Mouse (Mus musculus) gastrocnemius, postnatal 10 days (tissue): Measurements from ENCODE around the gene Pcp4l1. TPM values are rescaled to one million over a fixed set of nuclear protein-coding genes. Genes with fewer than 3 reads are reported as not detected.
"Not testable (repeated sequence)": the region's sequence is repeated elsewhere in the genome, so short reads cannot be mapped to it uniquely, and the experiment has no call there.

Source experiments
- DNase-seq: peaks from one replicate; pipeline ENCODE4 v3.0.0; 2021; ENCODE audit warnings: mixed read lengths
- total RNA-seq, 2 experiments: library from RNA; stranded (reverse); gene quantifications; 2 replicates each; pipeline ENCODE4 v1.2.3; 2021

The Pcp4l1 gene
- total RNA-seq, 2 experiments from 2014 or later = 11.6 to 11.8 TPM

DNA sequence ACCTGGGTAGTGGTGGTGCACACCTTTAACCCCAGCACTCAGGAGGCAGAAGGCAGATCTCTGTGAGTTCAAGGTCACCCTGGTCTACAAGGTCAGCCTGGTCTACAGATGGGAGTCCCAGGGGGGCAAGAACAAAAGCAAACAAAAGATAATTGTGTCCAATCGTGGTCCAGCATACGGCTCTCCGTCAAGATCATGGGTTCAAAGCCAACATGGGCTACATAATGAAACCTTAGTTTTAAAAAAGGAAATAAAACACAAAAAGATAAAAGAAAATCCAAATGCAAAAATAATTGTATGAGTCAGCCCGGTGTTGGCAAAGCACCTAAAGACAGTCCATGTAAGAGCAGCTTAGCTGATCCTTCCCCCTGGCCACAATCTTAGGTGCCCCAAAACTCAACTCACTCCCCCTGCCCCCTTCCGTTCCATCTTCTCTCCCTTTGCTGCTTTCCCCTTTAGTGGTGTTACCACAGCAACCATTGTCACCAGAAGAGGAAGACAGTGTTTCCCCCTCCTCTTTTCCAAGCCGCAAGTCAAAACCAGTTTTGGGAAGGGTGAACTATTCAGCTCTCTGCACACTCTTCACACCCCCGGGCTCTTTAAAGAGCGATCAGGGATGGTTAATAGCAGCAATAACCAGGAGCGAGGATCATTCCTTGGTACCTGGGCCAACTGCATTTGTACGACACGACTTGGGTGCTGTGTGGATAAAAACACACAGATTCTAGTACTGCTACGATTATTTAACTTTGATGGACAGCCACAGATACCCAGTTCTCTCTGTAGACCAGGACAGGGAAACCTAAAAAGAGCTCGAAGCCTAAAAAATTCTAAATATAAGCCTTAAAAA is 8.0 kb downstream of the Pcp4l1 start:
- no peak for DNase-seq

DNA sequence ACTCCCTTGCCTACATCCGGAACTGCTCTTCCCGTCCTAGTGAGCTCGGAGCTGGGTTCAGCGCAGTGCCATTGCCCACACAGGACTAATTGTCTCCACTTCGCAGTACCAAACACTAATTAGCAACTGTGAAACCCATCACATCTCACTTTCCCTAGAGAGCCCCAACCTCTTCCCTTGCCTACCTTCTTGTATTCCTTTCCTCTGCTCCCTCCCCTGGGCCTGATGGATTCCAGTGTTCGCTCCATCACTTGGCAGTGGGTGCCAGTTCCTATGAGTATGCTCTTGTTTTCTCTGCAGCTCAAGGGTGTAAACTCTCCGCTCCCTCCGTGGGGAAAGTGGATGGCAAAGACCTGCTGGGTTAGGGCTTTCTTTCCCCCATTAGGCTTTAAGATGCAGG is 10.4 kb downstream of the Pcp4l1 start:
- no peak for DNase-seq

- DNase-seq = no peak
Observed at GRCm38 (mm10) chr1:171184314-171184713, 11.8 kb downstream of the Pcp4l1 start.

DNA sequence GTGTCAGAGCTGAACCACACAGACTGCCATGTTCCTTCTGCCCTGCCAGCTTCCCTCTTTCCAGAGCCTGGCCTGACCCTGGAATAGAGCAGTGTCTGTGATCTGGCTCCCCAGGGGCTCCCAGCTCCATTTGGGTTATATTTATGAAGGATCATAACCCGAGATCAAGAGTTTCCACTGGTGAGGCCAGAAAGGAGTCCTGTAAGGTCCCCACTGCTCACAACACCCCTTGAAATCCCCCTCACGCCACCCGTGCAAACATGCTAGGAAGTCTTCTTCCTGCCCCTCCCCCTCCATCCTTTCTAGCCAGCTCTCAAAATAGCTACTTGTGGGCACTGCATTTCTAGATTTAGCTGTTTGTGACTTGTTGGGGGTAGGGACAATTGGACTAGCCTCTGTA is 12.4 kb downstream of the Pcp4l1 start:
- no peak for DNase-seq

- DNase-seq = no peak
Observed at GRCm38 (mm10) chr1:171183025-171183424, 13.0 kb downstream of the Pcp4l1 start.

- no peak for DNase-seq
Observed at GRCm38 (mm10) chr1:171179487-171180171, 16.4 kb downstream of the Pcp4l1 start.

DNA sequence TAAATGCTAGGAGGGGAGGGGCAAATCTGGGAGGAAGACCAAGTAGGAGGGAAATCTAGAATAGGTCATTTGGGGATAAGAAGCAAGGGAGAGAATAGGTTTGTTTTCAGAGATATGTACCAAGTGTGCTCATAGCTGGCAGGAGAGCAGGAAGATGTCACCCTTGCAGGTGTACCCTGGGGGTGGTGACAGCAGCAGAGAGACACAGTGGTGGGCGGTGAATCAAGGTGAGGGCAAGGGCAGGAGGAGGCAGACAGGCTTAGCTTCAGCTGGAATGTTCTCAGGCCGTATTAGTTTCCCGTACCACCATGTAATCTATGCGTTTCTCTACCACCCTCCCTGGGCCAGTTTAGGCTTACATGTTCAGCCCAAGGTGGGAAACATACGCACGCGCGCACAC is 23.3 kb downstream of the Pcp4l1 start:
- DNase-seq = no peak

DNA sequence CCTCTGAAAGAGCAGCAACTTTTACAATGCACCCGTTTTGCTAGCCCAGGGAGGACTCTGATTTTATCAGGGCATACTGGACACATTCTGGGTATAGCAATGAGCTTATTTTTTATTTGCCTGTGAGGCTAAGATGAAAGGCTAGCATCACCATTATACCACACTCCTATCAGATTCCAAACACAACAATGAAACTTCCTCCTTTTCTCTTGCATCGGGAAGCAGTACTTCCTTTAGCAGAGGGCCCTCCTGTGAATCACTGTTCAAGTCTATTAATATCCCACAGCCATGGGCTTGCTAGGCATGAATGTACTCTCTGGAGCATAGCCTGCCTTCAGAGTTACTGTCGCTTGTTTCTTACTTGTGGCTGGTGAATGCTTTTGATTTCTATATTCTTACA is 24.9 kb downstream of the Pcp4l1 start:
- no peak for DNase-seq

DNA sequence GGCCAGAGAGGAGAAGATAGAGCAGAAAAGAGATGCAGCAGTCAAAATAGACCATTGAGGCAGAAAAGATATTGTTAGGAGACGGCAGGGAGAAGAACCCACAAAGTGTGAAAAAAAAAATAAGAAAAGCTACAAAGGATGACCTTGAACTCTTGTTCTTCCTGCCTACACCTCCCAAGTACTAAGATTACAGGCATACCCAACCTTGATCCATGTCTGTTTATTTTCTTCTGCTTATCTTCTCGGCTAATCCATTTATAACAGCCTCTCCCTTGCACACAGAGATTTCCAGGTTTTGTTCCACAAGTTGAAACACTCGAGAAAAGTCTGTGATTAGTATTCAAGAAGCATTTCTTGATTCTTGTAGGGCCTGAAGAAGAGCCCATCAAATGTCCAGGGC is 26.2 kb downstream of the Pcp4l1 start:
- no peak for DNase-seq

- no peak for DNase-seq
Observed at GRCm38 (mm10) chr1:171168906-171169305, 27.2 kb downstream of the Pcp4l1 start.

GRCm38 (mm10) chr1:171165629-171166345 is 30.3 kb downstream of the Pcp4l1 start:
- DNase-seq = no peak

DNA sequence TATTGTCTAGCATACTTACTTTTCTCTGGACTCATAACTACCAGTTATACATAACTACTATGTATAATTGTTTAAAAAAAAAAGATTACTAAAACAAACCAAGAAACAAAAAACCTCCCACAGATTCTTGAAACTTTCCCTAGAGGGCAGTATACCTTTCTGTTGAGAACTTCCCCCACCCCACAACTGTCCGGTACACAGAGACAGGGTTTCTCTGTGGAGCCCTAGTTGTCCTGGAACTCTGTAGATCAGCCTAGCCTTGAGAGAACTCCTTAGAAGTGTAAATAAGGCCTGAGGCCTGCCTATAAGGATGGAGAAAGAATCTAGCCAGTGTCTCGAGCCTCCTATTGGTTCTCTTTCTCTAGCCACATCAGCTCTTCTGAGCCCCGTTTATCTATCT is 31.8 kb downstream of the Pcp4l1 start:
- no peak for DNase-seq

GRCm38 (mm10) chr1:171162526-171162925 is 33.5 kb downstream of the Pcp4l1 start:
- no peak for DNase-seq

DNA sequence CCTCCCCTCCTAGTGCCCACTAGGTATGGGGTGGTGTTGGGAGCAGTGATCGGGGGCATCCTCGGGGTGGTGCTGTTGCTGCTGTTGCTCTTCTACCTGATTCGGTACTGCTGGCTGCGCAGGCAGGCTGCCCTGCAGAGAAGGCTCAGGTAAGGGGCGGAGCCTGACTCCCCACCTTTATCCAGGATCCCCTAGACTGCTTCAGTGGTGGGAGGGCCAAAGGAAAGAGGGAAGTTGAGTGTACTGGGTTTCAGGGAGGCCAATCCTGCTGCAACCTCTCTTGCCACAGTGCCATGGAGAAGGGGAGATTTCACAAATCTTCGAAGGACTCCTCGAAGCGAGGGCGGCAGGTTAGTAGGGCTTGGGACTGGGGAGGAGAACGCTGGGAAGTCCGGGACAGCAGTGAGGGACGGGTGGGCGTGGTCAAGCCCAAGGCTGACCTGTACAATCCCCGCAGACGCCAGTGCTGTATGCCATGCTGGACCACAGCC is 36.5 kb downstream of the Pcp4l1 start:
- no peak for DNase-seq

GRCm38 (mm10) chr1:171157965-171158364 is 38.1 kb downstream of the Pcp4l1 start:
- no peak for DNase-seq

GRCm38 (mm10) chr1:171156644-171157043 is 39.4 kb downstream of the Pcp4l1 start:
- DNase-seq = no peak

- DNase-seq = no peak
Observed at GRCm38 (mm10) chr1:171151966-171152365, 44.1 kb downstream of the Pcp4l1 start.

DNA sequence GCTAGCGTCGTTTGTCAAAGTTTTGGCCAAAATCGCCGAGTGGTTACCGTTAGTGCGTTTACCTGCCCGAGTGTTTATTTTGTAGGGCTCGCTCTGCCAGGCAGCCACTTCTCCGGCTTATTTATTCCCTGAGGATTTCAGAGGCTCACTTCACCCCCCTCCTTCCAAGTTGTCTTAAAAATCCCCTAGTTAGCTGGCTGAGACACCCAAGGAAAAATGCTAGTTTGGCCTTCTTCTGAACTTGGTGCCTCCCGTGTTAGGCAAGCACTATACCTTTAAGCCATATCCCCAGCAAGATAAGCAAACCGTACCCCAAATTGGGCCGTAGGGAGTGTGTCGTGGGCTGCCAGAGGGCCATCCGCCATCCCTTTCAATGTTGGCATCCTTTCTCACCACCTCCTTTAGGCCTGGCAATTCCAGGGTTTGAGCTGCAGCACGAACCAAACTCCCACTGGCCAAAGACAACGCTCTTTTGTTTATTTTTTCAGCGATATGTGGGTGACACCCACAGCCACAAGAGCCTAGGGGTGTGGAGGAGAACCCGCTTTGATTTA is 45.2 kb downstream of the Pcp4l1 start:
- no peak for DNase-seq

DNA sequence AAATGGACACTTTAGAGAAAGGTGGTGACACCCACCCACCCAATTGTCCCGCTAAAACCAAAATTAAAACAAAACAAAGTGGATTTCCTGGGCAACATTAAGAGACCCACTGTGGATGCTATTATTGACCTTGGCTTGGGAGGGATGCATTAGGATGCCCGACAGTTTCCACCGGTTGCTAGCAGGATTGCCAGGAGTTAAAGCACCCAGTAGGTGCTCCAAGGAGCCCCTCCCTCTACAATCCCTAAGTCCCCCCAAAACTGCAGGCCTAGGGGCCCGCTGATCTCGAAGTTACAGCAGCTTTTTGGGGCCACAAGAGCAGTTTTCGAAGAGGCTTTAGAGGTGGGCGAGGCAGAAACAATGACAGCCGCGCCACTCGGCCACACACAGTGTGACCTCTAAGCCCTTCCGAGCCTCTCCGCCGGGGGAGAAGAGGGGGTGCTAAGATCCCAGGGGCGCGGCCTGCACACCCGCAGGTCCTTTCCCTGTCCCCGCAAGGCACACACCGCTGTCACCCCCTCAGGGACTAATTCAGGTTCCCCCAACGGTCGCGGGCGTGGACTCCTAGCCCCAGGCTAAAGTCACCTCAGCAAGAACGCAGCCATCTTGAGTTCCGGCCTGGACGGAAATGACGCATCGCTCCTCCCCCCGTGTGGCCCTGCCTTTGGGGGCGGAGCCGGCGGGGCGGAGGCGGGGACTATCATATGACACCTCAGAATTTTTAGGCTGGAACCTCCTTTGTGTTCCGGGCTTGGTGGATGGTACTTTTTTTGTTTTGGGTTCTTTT is 45.9 kb downstream of the Pcp4l1 start, which contains the start of the genes Sdhc and Mpz:
TSS of gene Sdhc (minus strand) at position 630 of the 787 bp plus-strand sequence.
TSS of gene Mpz (plus strand) at position 738 of the 787 bp plus-strand sequence.
- DNase-seq = peak; percentile 94

DNA sequence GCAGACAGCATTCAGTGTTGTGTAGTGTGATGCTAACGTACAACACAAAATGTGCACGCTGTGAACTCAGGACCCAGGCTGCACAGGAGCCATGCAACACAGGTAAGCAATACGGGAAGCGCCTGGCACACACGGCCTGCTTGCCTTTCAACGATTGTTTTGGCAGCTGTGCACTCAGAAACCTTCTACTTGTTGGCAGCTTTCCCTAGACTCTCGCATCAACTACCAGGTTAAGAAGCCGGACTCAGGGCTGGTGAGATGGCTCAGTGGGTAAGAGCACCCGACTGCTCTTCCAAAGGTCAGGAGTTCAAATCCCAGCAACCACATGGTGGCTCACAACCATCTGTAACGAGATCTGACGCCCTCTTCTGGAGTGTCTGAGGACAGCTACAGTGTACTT is 53.1 kb downstream of the Pcp4l1 start:
- DNase-seq = not testable (repeated sequence)

DNA sequence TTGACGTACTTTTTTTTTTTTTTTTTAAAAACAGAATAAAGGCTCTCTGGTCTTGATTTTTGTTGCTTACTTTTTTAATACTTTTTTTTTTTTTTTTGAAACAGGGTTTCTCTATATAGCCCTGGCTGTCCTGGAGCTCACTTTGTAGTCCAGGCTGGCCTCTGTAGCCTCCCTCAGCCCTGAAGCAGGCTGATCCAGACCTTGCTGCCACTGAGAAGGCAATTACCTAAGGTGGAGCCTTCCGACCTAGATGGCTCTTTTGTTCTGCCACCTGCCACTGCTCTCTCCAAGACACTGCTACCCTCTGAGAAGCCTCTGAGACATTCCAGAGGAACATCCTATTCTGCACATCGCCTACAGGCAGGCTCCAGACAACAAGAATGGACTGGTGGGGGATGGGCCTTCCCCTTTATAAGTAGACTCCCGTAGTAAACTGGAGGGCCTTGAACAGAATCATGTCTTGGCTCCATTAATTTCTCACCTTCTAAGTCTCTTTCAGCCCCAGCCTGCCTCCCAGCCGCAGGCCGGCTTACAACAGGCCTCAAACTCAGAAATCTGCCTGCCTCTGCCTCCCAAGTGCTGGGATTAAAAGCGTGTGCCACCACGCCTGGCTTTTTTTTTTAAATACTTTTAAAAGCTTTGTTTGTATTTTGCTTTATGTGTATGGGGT is 58.4 kb downstream of the Pcp4l1 start:
- not testable (repeated sequence) for DNase-seq
